In genomic region chr6:37572935-37573334, GRCm38 (mm10) we compare ENCODE assay signal across 28 mouse cellular contexts. TPM values are rescaled to one million over a fixed set of nuclear protein-coding genes. Genes with fewer than 3 reads are reported as not detected.
DNase-seq lines count a peak whose midpoint lies in the region; ATAC-seq and TF ChIP-seq lines count a peak whose summit lies in the region.
"Had no signal": no experiment of that assay in that cellular context is flagged by ENCODE, and none has a peak within 500 bp of the region (broad histone marks: within the 10 kb centered on the region; RNA-seq: fewer than 3 reads in every experiment).

No protein-coding gene starts in this region.

- H3K4me1 ChIP-seq in kidney, adult 2 months (ENCODE audit: control insufficient read depth, insufficient read depth, low read length), result no peaks in the 10 kb centered on the region
- 0 out of 2 replicates have a peak, but pooled peaks cover 2% of the 10 kb centered on the region for H3K4me1 ChIP-seq in kidney, embryonic 15.5 days
- H3K4me1 ChIP-seq in intestine, embryonic 15.5 days (replicated peaks), result no peaks in the 10 kb centered on the region
- H3K4me1 ChIP-seq in intestine, postnatal 0 days (replicated peaks; ENCODE audit: control insufficient read depth, insufficient read depth, low read length), result no peaks in the 10 kb centered on the region
- H3K4me1 ChIP-seq in liver, embryonic 12.5 days, result no peaks in the 10 kb centered on the region
- H3K4me1 ChIP-seq: embryonic facial prominence, embryonic 10.5 days; embryonic facial prominence, embryonic 12.5 days; forebrain, embryonic 13.5 days had no signal

- 42% methylated on average over 2 of the region's 2 CpGs for WGBS in kidney, adult 2 months
- 12% methylated on average over 2 of the region's 2 CpGs for WGBS in kidney, embryonic 15.5 days
- WGBS in intestine, embryonic 15.5 days, result 16% methylated on average over 2 of the region's 2 CpGs
- WGBS in intestine, postnatal 0 days, result 11% methylated on average over 2 of the region's 2 CpGs
- 48% methylated on average over 2 of the region's 2 CpGs for WGBS in liver, embryonic 12.5 days (ENCODE audit: insufficient replicate concordance)

- H3K9ac ChIP-seq in kidney, embryonic 15.5 days, result no peak overlapping the region
- H3K9ac ChIP-seq in intestine, embryonic 15.5 days, result no peak overlapping the region
- no peak overlapping the region for H3K9ac ChIP-seq in intestine, postnatal 0 days (ENCODE audit: low read depth, low read length)
- no peak overlapping the region for H3K9ac ChIP-seq in liver, embryonic 12.5 days
- H3K9ac ChIP-seq: embryonic facial prominence, embryonic 12.5 days; forebrain, embryonic 13.5 days had no signal

- H3K4me2 ChIP-seq in kidney, embryonic 15.5 days, result no peak overlapping the region
- H3K4me2 ChIP-seq in intestine, embryonic 15.5 days (replicated peaks), result no peak overlapping the region
- H3K4me2 ChIP-seq in intestine, postnatal 0 days (replicated peaks; ENCODE audit: low read depth), result no peak overlapping the region
- no peak overlapping the region for H3K4me2 ChIP-seq in liver, embryonic 12.5 days
- H3K4me2 ChIP-seq: embryonic facial prominence, embryonic 12.5 days; forebrain, embryonic 13.5 days had no signal

- H3K27me3 ChIP-seq in kidney, adult 2 months (replicated peaks; ENCODE audit: control insufficient read depth, insufficient read depth, low read length), result no peaks in the 10 kb centered on the region
- no peaks in the 10 kb centered on the region for H3K27me3 ChIP-seq in kidney, embryonic 15.5 days
- no peaks in the 10 kb centered on the region for H3K27me3 ChIP-seq in intestine, embryonic 15.5 days (replicated peaks)
- no peaks in the 10 kb centered on the region for H3K27me3 ChIP-seq in intestine, postnatal 0 days (replicated peaks; ENCODE audit: control insufficient read depth, insufficient read depth, low read length)
- H3K27me3 ChIP-seq in liver, embryonic 12.5 days (replicated peaks), result no peaks in the 10 kb centered on the region
- H3K27me3 ChIP-seq: CH12.LX; embryonic facial prominence, embryonic 12.5 days; forebrain, embryonic 13.5 days had no signal

- H3K9me3 ChIP-seq in kidney, embryonic 15.5 days (replicated peaks), result no peaks in the 10 kb centered on the region
- H3K9me3 ChIP-seq in intestine, embryonic 15.5 days, result no peaks in the 10 kb centered on the region
- H3K9me3 ChIP-seq in intestine, postnatal 0 days (ENCODE audit: control insufficient read depth), result no peaks in the 10 kb centered on the region
- H3K9me3 ChIP-seq in liver, embryonic 12.5 days (replicated peaks), result no peaks in the 10 kb centered on the region
- H3K9me3 ChIP-seq: embryonic facial prominence, embryonic 10.5 days; embryonic facial prominence, embryonic 12.5 days; forebrain, embryonic 13.5 days; G1E had no signal

- TF ChIP-seq CTCF in kidney, adult 2 months (conservative IDR thresholded peaks at IDR 0.05; ENCODE audit: insufficient read depth, insufficient read length, low read depth, low read length), result no peak
- TF ChIP-seq CTCF in intestine, postnatal 0 days (IDR thresholded peaks at IDR 0.05; ENCODE audit: low read depth), result no peak

- H3K4me3 ChIP-seq in kidney, adult 2 months (ENCODE audit: insufficient read depth, low read depth, low read length), result no peak overlapping the region
- no peak overlapping the region for H3K4me3 ChIP-seq in kidney, embryonic 15.5 days (replicated peaks)
- no peak overlapping the region for H3K4me3 ChIP-seq in intestine, embryonic 15.5 days (replicated peaks)
- H3K4me3 ChIP-seq in intestine, postnatal 0 days (ENCODE audit: low read depth, low read length), result no peak overlapping the region
- no peak overlapping the region for H3K4me3 ChIP-seq in liver, embryonic 12.5 days
- H3K4me3 ChIP-seq: embryonic facial prominence, embryonic 10.5 days; embryonic facial prominence, embryonic 12.5 days; forebrain, embryonic 13.5 days had no signal

- TF ChIP-seq POLR2A in kidney, adult 2 months (IDR thresholded peaks at IDR 0.05; ENCODE audit: low read depth, low read length), result no peak

- H3K36me3 ChIP-seq in kidney, adult 2 months (ENCODE audit: control insufficient read depth, insufficient read depth, low read length), result no peaks in the 10 kb centered on the region
- no peaks in the 10 kb centered on the region for H3K36me3 ChIP-seq in kidney, embryonic 15.5 days
- no peaks in the 10 kb centered on the region for H3K36me3 ChIP-seq in intestine, embryonic 15.5 days
- H3K36me3 ChIP-seq in intestine, postnatal 0 days (ENCODE audit: control insufficient read depth, insufficient read depth), result no peaks in the 10 kb centered on the region
- H3K36me3 ChIP-seq in liver, embryonic 12.5 days, result no peaks in the 10 kb centered on the region
- H3K36me3 ChIP-seq: embryonic facial prominence, embryonic 10.5 days; embryonic facial prominence, embryonic 12.5 days; G1E had no signal

- intact Hi-C loops in gastrocnemius, postnatal 36 days (cut with DNase I), result no loop called here

- ATAC-seq in kidney, embryonic 15.5 days (replicated peaks; ENCODE audit: low FRiP score), result peak; percentile 49; the same call in 1 of the 2 replicates
- ATAC-seq in intestine, embryonic 15.5 days, result peak; percentile 69
- peak; percentile 65; the same call in 1 of the 2 replicates for ATAC-seq in intestine, postnatal 0 days
- no peak for ATAC-seq in liver, embryonic 12.5 days
- ATAC-seq: activated CD4-positive, CD25-positive, alpha-beta regulatory T cell, adult 4 months; CD4-positive, CD25-positive, alpha-beta regulatory T cell, adult 4 months; forebrain, embryonic 13.5 days; Patski had no signal

- DNase-seq in kidney, adult 2 months, result peak; percentile 12
- no peak for DNase-seq in kidney, postnatal 14 days
- DNase-seq in kidney, adult 11 months, result no peak
- no peak for DNase-seq in gastrocnemius, postnatal 36 days
- DNase-seq: adrenal gland, adult 8-10 months; adrenal gland, postnatal 14 days; adrenal gland, postnatal 36 days; B cell, adult 2 months; cerebellum, adult 11-12 months; cerebellum, adult 2 months; cerebellum, adult 9-10 months; cerebellum, postnatal 10 days; cerebellum, postnatal 25 days had no signal

- H3K27ac ChIP-seq in kidney, adult 2 months (ENCODE audit: insufficient read depth, low read depth, low read length), result no peak overlapping the region
- H3K27ac ChIP-seq in kidney, embryonic 15.5 days, result no peak overlapping the region
- H3K27ac ChIP-seq in intestine, embryonic 15.5 days, result no peak overlapping the region
- H3K27ac ChIP-seq in intestine, postnatal 0 days (ENCODE audit: low read depth, low read length), result no peak overlapping the region
- no peak overlapping the region for H3K27ac ChIP-seq in liver, embryonic 12.5 days
- H3K27ac ChIP-seq: embryonic facial prominence, embryonic 10.5 days; embryonic facial prominence, embryonic 12.5 days; forebrain, embryonic 13.5 days had no signal

RNA-seq across cellular contexts. Expression of gene Akr1d1, which starts 43.0 kb away (rescaled TPM):
- 18.7 and 19.1 TPM in 2 replicates for polyA plus RNA-seq in kidney, adult 2 months (2012; rRNA removed)
- 0.64 and 0.88 TPM in 2 replicates for polyA plus RNA-seq in kidney, embryonic 15.5 days (2015; fragmentation: Nextera tagmentation; extraction: Ambion mirVana)
- polyA plus RNA-seq in intestine, embryonic 15.5 days (2015; fragmentation: Nextera tagmentation; extraction: Ambion mirVana), result 0.21 and 0.44 TPM in 2 replicates
- 0.51 and 0.54 TPM in 2 replicates for polyA plus RNA-seq in intestine, postnatal 0 days (2015; fragmentation: Nextera tagmentation; extraction: Ambion mirVana)
- 0.19 and 0.36 TPM in 2 replicates for polyA plus RNA-seq in liver, embryonic 12.5 days (2016; fragmentation: Nextera tagmentation; extraction: Ambion mirVana)
- total RNA-seq in gastrocnemius, postnatal 36 days (2021), result not detected
- total RNA-seq: CH12.LX, G1E had no signal
- polyA plus RNA-seq: activated CD4-positive, CD25-positive, alpha-beta regulatory T cell, adult 4 months; CD4-positive, CD25-positive, alpha-beta regulatory T cell, adult 4 months; cerebellum, adult 2 months; cortical plate, adult 2 months; embryonic facial prominence, embryonic 10.5 days; embryonic facial prominence, embryonic 12.5 days; embryonic facial prominence, embryonic 14.5 days; forebrain, embryonic 11.5 days; forebrain, embryonic 13.5 days; G1E; Patski had no signal

Comparison
In these comparisons a context has a peak if more than half of its experiments do, and no peak if none do; other contexts are left out.
1. RNA of gene Akr1d1, which starts 43.0 kb away (polyA plus RNA-seq): 18.7 to 19.1 TPM in kidney, adult 2 months; 0.64 to 0.88 TPM in kidney, embryonic 15.5 days, 0.51 to 0.54 TPM in intestine, postnatal 0 days, 0.19 to 0.36 TPM in liver, embryonic 12.5 days and 0.21 to 0.44 TPM in intestine, embryonic 15.5 days; every median in the first group is over 10 times any median in the second.